Mouse (Mus musculus): ENCODE data around the gene Ces1e.

DNA sequence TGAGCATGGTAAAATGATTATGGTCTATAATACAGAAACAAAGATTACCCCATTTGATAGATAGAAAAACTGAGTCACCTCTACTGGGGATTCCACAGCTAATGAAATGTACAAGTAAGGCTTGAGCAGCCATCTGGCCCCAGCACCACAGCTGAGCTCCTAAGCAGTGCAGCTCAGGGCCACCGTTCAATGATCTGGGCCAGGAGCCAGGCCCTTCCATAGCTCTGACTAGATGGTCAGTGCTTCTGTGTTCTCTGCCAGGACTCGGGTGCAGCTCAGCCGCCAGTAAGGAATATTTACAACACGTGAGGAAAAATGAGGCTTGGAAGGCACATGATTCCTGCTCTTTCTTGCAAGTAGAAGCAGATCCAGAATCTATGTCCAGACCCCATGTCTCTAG is 43.3 kb upstream of the Ces1e start:
- no peak for TF ChIP-seq CTCF (IDR thresholded peaks at IDR 0.05; ENCODE audit: control insufficient read depth, insufficient read depth, low read length)
- no peak for TF ChIP-seq POLR2A (IDR thresholded peaks at IDR 0.05; ENCODE audit: borderline replicate concordance, control insufficient read depth, low read depth, low read length)
